Mouse (Mus musculus): ENCODE measurements around the gene Pigl.
"Not testable (repeated sequence)": the region's sequence is repeated elsewhere in the genome, so short reads cannot be mapped to it uniquely, and the experiment has no call there.

The Pigl gene

GRCm38 (mm10) chr11:62458276-62458724 is at the start of gene Pigl, which contains the start of gene Ncor1:
Gene Pigl (plus strand): TSS chr11:62458460.
Gene Ncor1 (minus strand): TSS chr11:62458541.
- peak; percentile 86 for DNase-seq (ENCODE audit: low read depth, low spot score)

GRCm38 (mm10) chr11:62408848-62409247 is 49.4 kb upstream of the Pigl start:
- DNase-seq (ENCODE audit: low read depth, low spot score) = no peak

GRCm38 (mm10) chr11:62409611-62410010 is 48.6 kb upstream of the Pigl start:
- DNase-seq (ENCODE audit: low read depth, low spot score) = no peak

- no peak for DNase-seq (ENCODE audit: low read depth, low spot score)
Observed at GRCm38 (mm10) chr11:62415026-62415425, 43.2 kb upstream of the Pigl start.

- DNase-seq (ENCODE audit: low read depth, low spot score) = no peak
Observed at GRCm38 (mm10) chr11:62424525-62424924, 33.7 kb upstream of the Pigl start.

- no peak for DNase-seq (ENCODE audit: low read depth, low spot score)
Observed at GRCm38 (mm10) chr11:62426266-62426665, 32.0 kb upstream of the Pigl start.

- peak; percentile 35 for DNase-seq (ENCODE audit: low read depth, low spot score)
Observed at GRCm38 (mm10) chr11:62427105-62427504, 31.2 kb upstream of the Pigl start.

GRCm38 (mm10) chr11:62432211-62432610 is 26.0 kb upstream of the Pigl start:
- DNase-seq (ENCODE audit: low read depth, low spot score) = no peak

- DNase-seq (ENCODE audit: low read depth, low spot score) = no peak
Observed at GRCm38 (mm10) chr11:62440670-62441315, 17.5 kb upstream of the Pigl start.

- no peak for DNase-seq (ENCODE audit: low read depth, low spot score)
Observed at GRCm38 (mm10) chr11:62445799-62446198, 12.5 kb upstream of the Pigl start.

- no peak for DNase-seq (ENCODE audit: low read depth, low spot score)
Observed at GRCm38 (mm10) chr11:62448971-62449370, 9.3 kb upstream of the Pigl start.

- DNase-seq (ENCODE audit: low read depth, low spot score) = no peak
Observed at GRCm38 (mm10) chr11:62455193-62455592, 3.1 kb upstream of the Pigl start.

GRCm38 (mm10) chr11:62456021-62456482 is 2.2 kb upstream of the Pigl start:
- no peak for DNase-seq (ENCODE audit: low read depth, low spot score)

GRCm38 (mm10) chr11:62456483-62457172 is 1.6 kb upstream of the Pigl start:
- peak; percentile 63 for DNase-seq (ENCODE audit: low read depth, low spot score)

GRCm38 (mm10) chr11:62457241-62457890 is 894 bp upstream of the Pigl start:
- DNase-seq (ENCODE audit: low read depth, low spot score) = peak; percentile 82

- DNase-seq (ENCODE audit: low read depth, low spot score) = no peak
Observed at GRCm38 (mm10) chr11:62457891-62458270, 379 bp upstream of the Pigl start.

- DNase-seq (ENCODE audit: low read depth, low spot score) = no peak
Observed at GRCm38 (mm10) chr11:62458780-62459179, 520 bp downstream of the Pigl start.

GRCm38 (mm10) chr11:62462529-62462928 is 4.3 kb downstream of the Pigl start:
- not testable (repeated sequence) for DNase-seq (ENCODE audit: low read depth, low spot score)

GRCm38 (mm10) chr11:62463225-62463915 is 5.1 kb downstream of the Pigl start:
- no peak for DNase-seq (ENCODE audit: low read depth, low spot score)

GRCm38 (mm10) chr11:62464696-62465095 is 6.4 kb downstream of the Pigl start:
- DNase-seq (ENCODE audit: low read depth, low spot score) = no peak

- DNase-seq (ENCODE audit: low read depth, low spot score) = no peak
Observed at GRCm38 (mm10) chr11:62465849-62466248, 7.6 kb downstream of the Pigl start.

- no peak for DNase-seq (ENCODE audit: low read depth, low spot score)
Observed at GRCm38 (mm10) chr11:62466546-62466945, 8.3 kb downstream of the Pigl start.
